Mouse (Mus musculus): Measurements from ENCODE around the gene Commd7. TPM values are rescaled to one million over a fixed set of nuclear protein-coding genes. Genes with fewer than 3 reads are reported as not detected.

Commd7 gene
- total RNA-seq, 4 experiments from 2014 or later: 26.1 to 31.6 (median 28.6) TPM

DNA sequence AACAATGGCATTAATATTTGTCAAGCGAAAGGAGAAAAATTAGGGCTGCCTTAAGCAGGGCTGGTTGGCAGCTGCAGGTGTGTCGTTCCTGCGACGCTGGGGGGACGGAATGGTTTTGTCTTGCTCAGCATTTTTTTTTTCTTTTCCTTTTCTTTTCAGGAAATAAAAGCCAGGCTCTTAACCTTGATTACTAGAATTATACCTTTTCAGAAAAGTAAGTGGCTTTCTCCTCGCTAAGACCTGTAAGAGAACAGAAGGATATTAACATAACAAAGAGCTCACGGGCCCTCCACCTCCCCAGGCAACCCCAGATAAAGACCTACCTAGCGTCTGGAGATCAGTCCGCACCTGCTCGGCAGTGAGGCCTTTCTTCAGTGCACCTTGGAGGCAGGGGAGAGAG is 10.1 kb downstream of the Commd7 start:
- DNase-seq (ENCODE audit: low spot score in 2 of 2): no peak

DNA sequence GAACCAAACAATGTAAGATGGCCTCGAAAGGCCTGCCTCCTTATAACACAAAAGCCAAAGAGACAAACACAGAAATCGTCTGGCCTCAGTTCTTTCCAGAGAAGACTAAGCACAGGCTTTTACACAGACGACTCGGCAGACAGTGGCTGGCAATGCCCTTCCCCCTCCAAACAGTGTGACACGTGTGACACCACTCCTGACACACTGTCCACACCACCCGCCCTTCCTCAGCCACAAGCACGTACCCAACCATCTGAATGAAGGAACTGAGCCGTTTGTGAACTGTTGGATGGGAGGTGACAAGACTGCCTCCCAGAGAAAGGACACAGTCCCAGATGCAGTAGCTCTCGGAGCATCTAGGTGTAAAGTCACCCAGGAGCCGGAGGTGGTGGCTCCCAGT is 13.7 kb downstream of the Commd7 start:
- DNase-seq (ENCODE audit: low spot score in 2 of 2): no peak

DNA sequence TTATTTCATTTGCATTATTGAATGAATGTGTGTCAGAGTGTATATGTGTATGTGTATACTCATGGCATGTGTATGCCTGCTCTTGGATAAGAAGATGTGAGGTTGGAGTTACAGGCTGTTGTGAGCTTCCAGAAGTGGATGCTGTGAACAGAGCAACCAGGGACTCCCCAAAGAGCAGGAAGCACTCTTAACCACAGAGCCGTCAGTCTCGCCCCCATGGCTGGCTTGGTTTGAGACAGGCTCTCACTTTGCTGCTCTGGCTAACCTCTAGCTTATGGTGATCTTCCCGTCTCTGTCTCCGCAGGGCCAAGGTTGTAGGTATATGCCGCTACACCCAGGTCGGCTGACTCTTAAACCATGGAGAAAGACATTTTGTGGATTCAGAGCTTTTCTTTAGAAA is 14.1 kb downstream of the Commd7 start:
- DNase-seq (ENCODE audit: low spot score in 2 of 2): no peak

GRCm38 (mm10) chr2:153616893-153617292 is 15.7 kb downstream of the Commd7 start:
- DNase-seq (ENCODE audit: low spot score in 2 of 2): no peak

GRCm38 (mm10) chr2:153612594-153613281 is 19.8 kb downstream of the Commd7 start:
- DNase-seq (ENCODE audit: low spot score in 2 of 2): no peak

GRCm38 (mm10) chr2:153611743-153612142 is 20.8 kb downstream of the Commd7 start:
- no peak for DNase-seq (ENCODE audit: low spot score in 2 of 2)

DNA sequence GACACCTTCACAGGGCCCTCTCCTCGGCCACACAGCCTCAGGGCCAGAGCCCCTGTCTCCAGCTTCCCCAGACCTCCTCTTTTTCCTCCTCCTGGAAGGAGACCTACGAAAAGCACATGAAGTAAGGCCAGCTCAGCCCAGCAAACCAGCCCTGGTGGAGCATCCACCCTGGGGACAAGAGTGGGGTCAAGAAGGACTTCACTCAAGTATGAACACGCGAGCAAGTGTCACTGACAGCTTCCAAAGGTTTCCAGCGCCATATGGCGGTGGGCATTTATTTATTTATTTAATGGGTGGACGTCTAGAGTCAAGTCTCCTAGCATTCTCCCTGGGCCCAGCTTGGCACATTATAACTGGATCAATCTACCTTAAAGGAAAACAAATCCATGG is 21.3 kb downstream of the Commd7 start:
- no peak for DNase-seq (ENCODE audit: low spot score in 2 of 2)

DNA sequence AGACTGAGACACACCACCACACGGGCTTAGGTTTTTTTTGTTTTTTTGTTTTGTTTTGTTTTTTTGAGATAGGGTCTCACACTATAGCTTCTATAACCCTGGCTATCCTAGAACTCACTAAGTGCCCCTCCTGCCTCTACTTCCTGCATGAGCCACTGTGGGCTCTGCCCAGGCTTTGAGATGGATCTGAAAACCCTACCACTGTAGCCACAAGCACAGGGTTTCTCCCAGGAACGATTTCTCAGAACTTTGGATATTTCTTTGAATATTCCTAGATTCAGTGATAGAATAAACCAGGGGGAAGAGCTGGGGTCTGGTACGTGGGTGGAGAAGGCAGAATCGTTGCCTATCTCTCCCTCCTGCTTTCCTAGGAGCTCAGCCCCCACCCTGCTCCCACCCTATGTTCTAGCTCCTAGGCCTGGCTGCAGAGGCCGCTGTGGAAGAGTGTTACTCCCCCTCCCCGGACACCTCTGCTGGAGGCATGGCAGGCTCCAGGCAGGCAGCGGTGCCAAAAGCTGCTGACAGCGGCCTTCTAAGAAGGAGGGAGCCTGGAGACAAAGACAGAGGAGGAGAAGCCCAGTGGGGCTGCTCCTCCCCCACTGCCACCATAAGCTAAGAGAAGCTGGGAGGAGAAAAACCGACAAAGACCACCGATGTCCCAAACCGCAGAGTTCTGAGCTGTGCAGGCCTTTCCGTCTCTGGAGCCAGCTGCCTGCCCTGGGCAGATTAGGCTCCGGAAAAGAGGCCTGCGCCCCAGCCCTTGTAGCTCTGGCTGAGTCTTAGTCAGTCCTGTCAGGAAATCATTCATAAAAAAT is 21.9 kb downstream of the Commd7 start:
- peak in 1 of 2 experiments; percentile 25 for DNase-seq (ENCODE audit: low spot score in 2 of 2)

GRCm38 (mm10) chr2:153609548-153609947 is 23.0 kb downstream of the Commd7 start:
- peak; percentile 66 to 67 for DNase-seq (ENCODE audit: low spot score in 2 of 2)

DNA sequence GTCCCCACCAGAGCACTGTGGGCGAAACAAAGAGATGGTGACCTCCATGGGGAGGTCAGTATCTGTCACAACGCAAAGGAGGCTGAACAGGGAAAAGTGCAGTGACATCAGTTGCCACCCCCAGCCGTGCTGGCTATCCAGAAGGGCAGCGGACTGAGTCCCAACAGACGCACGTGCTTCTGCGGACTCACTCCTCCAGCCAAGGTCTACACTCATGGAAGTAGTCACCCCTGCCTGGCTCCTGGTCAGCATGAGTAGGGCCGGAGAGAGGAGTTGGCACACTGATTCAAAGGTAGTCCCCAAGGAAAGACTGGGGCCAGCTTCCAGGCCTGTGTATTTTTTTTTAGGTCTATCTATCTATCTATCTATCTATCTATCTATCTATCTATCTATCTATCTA is 23.5 kb downstream of the Commd7 start:
- DNase-seq (ENCODE audit: low spot score in 2 of 2): no peak

DNA sequence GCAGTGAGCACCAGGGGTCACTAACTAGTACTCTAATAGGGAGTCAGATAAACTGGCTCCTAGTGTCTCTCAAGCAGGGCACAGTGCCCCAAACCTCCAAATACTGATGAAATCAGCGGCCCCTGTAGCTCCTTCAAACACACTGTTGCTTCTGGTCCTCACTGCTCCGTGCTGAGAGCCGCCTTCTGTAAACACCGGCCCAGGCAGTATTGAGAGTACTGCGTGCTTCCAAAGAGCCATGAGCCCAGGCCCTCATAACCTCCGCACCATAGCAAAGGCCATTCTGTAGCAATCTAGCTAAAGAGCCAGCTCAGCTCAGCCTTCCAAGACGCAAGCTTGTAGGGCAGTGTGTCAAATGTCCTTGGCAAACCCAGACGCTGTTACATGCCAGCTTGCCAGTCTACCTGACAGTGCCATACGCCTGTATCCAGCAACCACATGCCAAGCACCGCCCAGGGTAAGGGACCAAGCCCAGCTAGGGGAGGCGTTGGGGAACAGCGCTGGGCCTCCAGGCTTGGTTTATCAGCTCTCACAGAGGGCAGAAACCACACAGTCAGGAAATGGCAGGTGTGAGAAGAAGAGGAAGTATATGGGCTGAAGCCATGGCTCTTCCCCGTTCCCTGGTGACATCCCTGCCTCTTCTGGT is 24.6 kb downstream of the Commd7 start:
- no peak for DNase-seq (ENCODE audit: low spot score in 2 of 2)

DNA sequence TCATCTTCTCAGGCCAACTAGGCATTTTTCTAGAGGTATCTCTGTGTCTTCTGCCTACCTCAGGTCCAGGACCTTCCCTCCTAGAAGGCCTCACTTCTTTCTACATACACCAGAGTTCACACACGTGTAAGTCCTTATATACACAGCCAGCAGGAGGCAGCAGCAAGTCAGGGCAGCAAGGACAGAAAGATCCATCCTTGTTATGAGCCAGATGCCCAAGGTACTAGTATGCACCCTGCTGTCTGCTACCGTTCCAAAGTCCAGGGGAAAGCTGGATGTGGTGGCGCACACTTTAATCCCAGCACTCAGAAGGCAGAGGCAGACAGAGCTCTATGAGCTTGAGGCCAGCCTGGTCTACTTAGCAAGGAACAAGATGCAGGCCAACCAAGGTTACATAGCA is 26.2 kb downstream of the Commd7 start:
- no peak for DNase-seq (ENCODE audit: low spot score in 2 of 2)

- no peak for DNase-seq (ENCODE audit: low spot score in 2 of 2)
Measured at GRCm38 (mm10) chr2:153603724-153604123, 28.9 kb downstream of the Commd7 start.

- no peak for DNase-seq (ENCODE audit: low spot score in 2 of 2)
Measured at GRCm38 (mm10) chr2:153600667-153601648, 31.6 kb downstream of the Commd7 start.

GRCm38 (mm10) chr2:153600021-153600666 is 32.4 kb downstream of the Commd7 start:
- DNase-seq (ENCODE audit: low spot score in 2 of 2): no peak

DNA sequence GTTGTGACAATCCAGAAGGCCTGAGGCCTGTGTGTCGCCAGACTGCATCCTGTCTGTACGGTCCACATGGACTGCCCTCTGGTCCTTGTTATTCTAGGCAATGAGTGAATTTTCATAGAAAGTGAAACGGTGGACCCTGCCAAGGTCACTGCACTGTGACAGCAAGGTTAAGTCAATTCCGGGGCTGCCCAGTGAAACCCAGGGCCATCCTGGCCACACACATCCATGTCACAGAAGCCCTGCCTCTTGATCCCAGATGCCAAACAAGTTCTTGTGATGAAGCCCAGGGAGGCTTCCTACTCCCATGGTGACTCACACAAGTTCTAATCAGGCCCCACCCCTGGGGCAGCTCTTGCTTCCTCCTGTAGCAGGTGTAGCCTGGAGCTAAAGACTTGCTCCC is 35.0 kb downstream of the Commd7 start:
- no peak for DNase-seq (ENCODE audit: low spot score in 2 of 2)

DNA sequence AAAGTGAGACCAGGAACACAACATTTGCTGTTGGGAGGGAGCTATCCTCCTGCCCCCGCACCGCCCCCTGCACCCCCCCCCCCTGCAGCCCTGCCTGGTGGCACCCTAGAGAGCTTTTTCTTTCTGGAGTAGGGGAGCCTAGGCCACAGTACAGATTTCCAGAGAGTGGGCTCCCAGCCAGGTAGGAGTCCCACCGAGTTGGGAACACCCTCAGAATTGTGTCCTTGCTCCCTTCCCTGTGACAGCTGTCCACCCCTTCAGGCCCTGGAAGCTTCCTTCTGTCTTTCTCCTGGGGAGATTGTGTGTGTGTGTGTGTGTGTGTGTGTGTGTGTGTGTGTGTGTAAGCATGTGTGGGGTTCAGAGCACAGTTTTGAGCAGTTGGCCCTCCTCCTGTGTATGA is 35.6 kb downstream of the Commd7 start:
- DNase-seq (ENCODE audit: low spot score in 2 of 2): no peak

DNA sequence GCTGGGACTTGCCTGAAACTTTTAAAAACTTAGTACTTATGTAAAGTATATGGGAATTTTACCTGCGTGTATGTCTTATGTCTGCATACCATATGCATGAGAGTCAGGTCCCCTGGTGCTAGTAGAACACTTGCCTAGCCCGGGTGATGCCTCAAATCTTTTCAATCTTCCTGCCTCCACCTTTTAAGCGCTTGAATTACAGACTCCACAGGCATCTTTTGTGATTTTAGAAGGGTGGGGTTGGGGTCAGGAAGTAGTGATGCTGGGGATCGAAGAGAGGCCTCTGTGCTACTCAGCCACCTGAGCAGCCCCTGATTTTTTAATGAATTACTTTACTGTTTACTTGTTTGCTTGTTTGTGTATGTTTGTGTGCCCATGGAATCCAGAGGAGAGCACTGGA is 37.6 kb downstream of the Commd7 start:
- DNase-seq (ENCODE audit: low spot score in 2 of 2): no peak

GRCm38 (mm10) chr2:153593186-153593585 is 39.4 kb downstream of the Commd7 start:
- no peak for DNase-seq (ENCODE audit: low spot score in 2 of 2)

Measured in left cerebral cortex, adult 8-10 months (tissue).